Mouse (Mus musculus): ENCODE measurements at regions not wholly inside any gene's neighbourhood (a gene's known extent, or its start where the extent isn't known, plus 50 kb on each side); places are given as distances from the start of the nearest gene placed in this dataset.

GRCm38 (mm10) chr15:62952487-62953214 lies 892.3 kb downstream of the Gsdmc2 start:
- ATAC-seq (replicated peaks; ENCODE audit: low read depth, poor library complexity, severe bottlenecking) = no peak

- no peak for ATAC-seq (replicated peaks; ENCODE audit: low read depth, poor library complexity, severe bottlenecking)
These were observed 905.6 kb downstream of the Gsdmc2 start for GRCm38 (mm10) chr15:62939416-62939815.

- no peak for ATAC-seq (replicated peaks; ENCODE audit: low read depth, poor library complexity, severe bottlenecking)
These were observed 907.2 kb downstream of the Gsdmc2 start for GRCm38 (mm10) chr15:62937756-62938155.

- ATAC-seq (replicated peaks; ENCODE audit: low read depth, poor library complexity, severe bottlenecking) = no peak
These were observed 910.3 kb downstream of the Gsdmc2 start for GRCm38 (mm10) chr15:62934522-62935189.

GRCm38 (mm10) chr15:62920520-62920919 lies 924.5 kb downstream of the Gsdmc2 start:
- no peak for ATAC-seq (replicated peaks; ENCODE audit: low read depth, poor library complexity, severe bottlenecking)

- ATAC-seq (replicated peaks; ENCODE audit: low read depth, poor library complexity, severe bottlenecking) = no peak
These were observed 925.7 kb downstream of the Gsdmc2 start for GRCm38 (mm10) chr15:62919264-62919663.

GRCm38 (mm10) chr15:62908379-62908778 lies 936.6 kb downstream of the Gsdmc2 start:
- ATAC-seq (replicated peaks; ENCODE audit: low read depth, poor library complexity, severe bottlenecking) = no peak

- ATAC-seq (replicated peaks; ENCODE audit: low read depth, poor library complexity, severe bottlenecking) = no peak
These were observed 937.8 kb downstream of the Gsdmc2 start for GRCm38 (mm10) chr15:62907181-62907580.

- no peak for ATAC-seq (replicated peaks; ENCODE audit: low read depth, poor library complexity, severe bottlenecking)
These were observed 941.7 kb downstream of the Gsdmc2 start for GRCm38 (mm10) chr15:62903047-62903822.

- no peak for ATAC-seq (replicated peaks; ENCODE audit: low read depth, poor library complexity, severe bottlenecking)
These were observed 943.0 kb downstream of the Gsdmc2 start for GRCm38 (mm10) chr15:62901955-62902354.

GRCm38 (mm10) chr15:62889798-62890197 lies 955.2 kb downstream of the Gsdmc2 start:
- no peak for ATAC-seq (replicated peaks; ENCODE audit: low read depth, poor library complexity, severe bottlenecking)

GRCm38 (mm10) chr15:62885331-62885730 lies 959.6 kb downstream of the Gsdmc2 start:
- no peak for ATAC-seq (replicated peaks; ENCODE audit: low read depth, poor library complexity, severe bottlenecking)

GRCm38 (mm10) chr15:62871082-62871766 lies 973.8 kb downstream of the Gsdmc2 start:
- ATAC-seq (replicated peaks; ENCODE audit: low read depth, poor library complexity, severe bottlenecking) = 0 out of 2 replicates have a peak, but pooled peaks have one; percentile 52

GRCm38 (mm10) chr15:62862574-62862973 lies 982.4 kb downstream of the Gsdmc2 start:
- ATAC-seq (replicated peaks; ENCODE audit: low read depth, poor library complexity, severe bottlenecking) = no peak

GRCm38 (mm10) chr15:62861422-62861821 lies 983.6 kb downstream of the Gsdmc2 start:
- ATAC-seq (replicated peaks; ENCODE audit: low read depth, poor library complexity, severe bottlenecking) = no peak

- ATAC-seq (replicated peaks; ENCODE audit: low read depth, poor library complexity, severe bottlenecking) = no peak
These were observed 995.7 kb downstream of the Gsdmc2 start for GRCm38 (mm10) chr15:62849326-62849725.

GRCm38 (mm10) chr15:62845884-62846283 lies 999.1 kb downstream of the Gsdmc2 start:
- ATAC-seq (replicated peaks; ENCODE audit: low read depth, poor library complexity, severe bottlenecking) = no peak

- no peak for ATAC-seq (replicated peaks; ENCODE audit: low read depth, poor library complexity, severe bottlenecking)
These were observed 1019.4 kb downstream of the Gsdmc2 start for GRCm38 (mm10) chr15:62825586-62825985.

- ATAC-seq (replicated peaks; ENCODE audit: low read depth, poor library complexity, severe bottlenecking) = peak; percentile 63
These were observed 1021.0 kb downstream of the Gsdmc2 start for GRCm38 (mm10) chr15:62823861-62824518.

GRCm38 (mm10) chr15:62822305-62822704 lies 1022.7 kb downstream of the Gsdmc2 start:
- peak; percentile 54 for ATAC-seq (replicated peaks; ENCODE audit: low read depth, poor library complexity, severe bottlenecking)
